Mouse (Mus musculus) megakaryocyte, adult 5-6 weeks (primary cell): Measurements from ENCODE around the gene Dock11. TPM values are rescaled to one million over a fixed set of nuclear protein-coding genes. Genes with fewer than 3 reads are reported as not detected.

ENCODE experiments used
- ATAC-seq: 2 replicates; pipeline ENCODE4 v1.8.0; 2016; ENCODE audit warnings: mild to moderate bottlenecking, inconsistent platforms; ENCODE audit not compliant: poor library complexity, severe bottlenecking
- total RNA-seq, 2 experiments: library from RNA; stranded (forward) in 1 of 2; stranded (reverse) in 1 of 2; fragments of 153-499, 151-499 nt in 1 of 2; fragments of 221-1000, 200-1000 nt in 1 of 2; gene quantifications; 2 replicates each; pipeline versions ENCODE4 v1.2.3 to v1.2.4; 2015 to 2017

The Dock11 gene
- 161 and 164 TPM in 2 replicates for total RNA-seq (2015)
- total RNA-seq (2017), result 155 and 169 TPM in 2 replicates

DNA sequence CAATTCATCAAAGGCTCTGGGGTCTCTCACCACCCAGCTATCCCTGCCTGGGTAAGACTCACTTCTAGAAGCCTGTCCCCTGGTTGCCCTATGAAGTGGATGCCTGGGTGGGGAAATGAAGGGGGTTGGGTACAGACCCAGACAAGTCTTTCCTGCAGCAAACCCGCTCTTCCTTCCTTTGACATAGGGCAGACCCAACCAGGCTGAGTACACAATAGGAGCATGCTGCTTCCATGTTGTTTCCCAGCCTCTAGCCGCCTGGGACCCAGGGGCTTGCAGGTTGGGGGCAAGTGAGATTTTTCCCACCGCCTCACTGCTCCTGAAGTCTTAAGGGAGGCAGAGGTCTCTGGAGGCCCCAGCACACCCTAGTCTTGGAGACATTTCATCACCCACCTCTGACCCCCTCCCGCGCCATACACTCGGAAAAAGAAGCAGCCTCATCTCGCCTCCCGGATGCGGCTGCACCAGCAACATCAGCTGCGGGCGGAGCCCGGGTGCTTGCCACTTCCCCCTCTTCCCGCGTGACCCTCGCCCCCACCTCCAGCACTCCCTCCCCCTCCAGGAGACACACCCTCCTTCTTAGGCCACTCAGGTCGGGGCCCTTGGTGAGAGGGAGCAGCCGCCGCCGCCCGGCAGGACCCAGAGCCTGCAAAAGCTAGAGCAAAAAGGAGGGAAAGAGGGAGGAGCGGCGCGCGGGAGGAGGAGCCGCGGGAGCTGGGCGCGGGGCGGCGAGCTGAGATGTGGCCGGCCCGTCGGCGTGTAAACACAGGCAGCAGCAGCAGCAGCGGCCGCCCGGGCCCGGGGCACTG, at the start of gene Dock11:
TSS of gene Dock11 (plus strand) at position 746 of the 809 bp plus-strand sequence.
- peak; percentile 95 for ATAC-seq

DNA sequence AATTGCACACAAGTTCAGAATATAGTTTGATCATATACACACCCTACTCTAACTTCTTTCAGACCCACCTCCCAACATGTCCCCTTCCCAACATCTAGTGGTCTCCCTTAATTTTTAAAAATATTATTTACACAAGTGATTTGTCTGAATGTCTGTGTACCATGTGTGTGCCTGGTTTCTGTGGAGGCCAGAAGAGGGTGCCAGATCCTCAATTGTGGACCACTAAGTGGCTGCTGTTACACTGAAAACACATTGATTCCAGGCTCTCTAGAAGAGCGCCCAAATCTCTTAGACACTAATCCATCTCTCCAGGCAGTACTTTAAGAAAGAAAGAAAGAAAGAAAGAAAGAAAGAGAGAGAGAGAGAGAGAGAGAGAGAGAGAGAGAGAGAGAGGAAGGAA, 8.9 kb upstream of the Dock11 start:
- no peak for ATAC-seq

DNA sequence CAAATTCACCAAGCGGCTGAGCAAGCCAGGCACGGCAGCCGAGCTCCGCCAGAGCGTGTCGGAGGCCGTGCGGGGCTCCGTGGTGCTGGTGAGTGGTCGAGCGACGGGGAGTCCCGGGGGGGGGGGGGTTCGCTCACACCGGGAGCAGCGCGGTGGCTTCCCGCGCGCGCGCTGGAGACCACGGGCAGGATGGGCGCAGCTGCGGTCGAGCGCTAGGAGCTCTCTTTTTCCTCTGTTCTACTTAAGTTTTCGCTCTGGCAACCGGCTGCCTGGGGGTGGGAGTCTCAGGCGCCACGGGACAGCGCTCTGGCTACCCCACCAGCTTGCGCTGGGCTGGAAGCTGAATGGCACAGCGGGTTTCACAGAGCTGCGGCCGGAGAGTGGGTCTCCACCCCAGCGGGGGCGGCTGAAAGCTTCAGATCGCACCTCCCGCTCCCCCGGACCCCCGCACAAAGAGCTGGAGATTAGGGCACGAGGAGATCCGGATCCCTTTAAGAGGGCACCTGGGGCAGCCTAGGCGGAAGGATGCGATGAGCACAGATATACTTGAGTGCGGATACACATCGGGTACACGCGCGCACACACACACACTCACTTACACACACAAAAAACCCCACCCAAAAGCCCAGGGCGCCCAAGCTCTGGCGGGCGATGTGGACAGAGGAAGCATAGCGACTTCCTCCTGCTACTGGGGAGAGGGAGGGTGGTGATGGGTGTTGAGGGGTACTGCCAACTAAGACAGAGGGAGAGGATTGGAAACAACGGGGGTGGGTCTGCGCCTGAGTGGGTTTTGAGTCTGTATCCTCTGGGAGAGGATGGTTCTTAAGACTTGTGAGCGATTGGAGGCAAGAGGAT, 540 bp downstream of the Dock11 start:
- ATAC-seq, result peak; percentile 72

DNA sequence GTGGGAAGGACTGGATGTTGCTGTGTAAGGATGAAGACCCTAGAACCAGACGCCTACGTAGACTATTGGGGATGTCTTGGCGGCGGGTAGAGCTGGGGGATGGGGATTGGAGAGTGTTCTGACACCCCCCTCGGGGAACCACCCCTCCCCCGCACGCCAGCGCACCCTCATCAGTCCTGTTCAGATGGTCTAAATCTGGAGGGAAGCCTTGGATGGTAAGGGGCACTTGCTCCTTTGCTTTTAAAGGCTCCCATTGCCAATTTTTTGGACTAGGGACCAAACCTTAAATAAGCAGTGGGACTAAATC, 1.1 kb downstream of the Dock11 start:
- ATAC-seq, result no peak

DNA sequence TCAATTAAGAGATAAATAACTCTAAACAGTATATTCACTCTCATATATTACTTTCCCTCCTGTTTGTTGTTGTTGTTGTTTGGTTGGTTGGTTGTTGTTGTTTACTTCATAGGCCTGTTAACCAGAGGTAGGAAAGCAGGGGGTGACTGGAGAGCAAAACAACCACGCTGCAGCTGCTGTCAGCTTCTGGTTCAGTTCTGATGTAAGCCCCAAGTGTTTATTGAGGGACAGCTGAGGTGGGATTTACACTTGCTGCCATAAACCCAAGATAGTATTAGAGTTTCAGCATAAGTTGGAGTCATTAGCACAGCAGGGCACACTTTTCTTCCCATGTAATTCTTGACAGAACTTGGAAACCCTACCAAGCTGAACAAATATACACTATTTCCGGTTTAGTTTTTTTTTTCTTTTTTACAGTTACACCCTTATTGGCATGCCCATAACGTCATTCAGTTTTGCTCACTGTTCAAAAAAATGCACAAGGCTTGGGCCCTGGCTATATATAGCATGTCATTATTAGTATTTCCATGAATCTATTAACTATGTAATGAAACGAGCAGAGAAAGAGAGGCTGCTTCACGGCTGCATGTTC, 3.0 kb downstream of the Dock11 start:
- no peak for ATAC-seq

DNA sequence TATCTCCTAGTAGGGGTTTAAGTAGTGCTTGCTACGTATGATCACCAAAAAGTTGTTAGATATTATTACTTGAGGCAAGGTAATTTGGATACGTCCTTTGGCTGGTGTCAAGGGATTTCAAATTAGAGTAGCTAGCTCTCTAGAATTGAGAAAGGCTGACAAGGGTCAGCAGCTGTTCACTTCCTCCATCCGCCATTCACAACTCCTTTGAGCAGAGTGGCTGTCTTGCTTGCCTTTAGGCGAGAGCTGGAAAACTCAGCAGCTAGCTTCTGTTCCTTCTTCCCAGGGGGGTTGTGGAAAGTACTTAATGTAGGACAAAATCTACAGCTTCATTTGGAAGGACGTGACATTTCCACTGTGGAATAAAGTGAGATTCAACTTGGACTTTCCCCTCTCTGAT, 3.7 kb downstream of the Dock11 start:
- ATAC-seq, result no peak

DNA sequence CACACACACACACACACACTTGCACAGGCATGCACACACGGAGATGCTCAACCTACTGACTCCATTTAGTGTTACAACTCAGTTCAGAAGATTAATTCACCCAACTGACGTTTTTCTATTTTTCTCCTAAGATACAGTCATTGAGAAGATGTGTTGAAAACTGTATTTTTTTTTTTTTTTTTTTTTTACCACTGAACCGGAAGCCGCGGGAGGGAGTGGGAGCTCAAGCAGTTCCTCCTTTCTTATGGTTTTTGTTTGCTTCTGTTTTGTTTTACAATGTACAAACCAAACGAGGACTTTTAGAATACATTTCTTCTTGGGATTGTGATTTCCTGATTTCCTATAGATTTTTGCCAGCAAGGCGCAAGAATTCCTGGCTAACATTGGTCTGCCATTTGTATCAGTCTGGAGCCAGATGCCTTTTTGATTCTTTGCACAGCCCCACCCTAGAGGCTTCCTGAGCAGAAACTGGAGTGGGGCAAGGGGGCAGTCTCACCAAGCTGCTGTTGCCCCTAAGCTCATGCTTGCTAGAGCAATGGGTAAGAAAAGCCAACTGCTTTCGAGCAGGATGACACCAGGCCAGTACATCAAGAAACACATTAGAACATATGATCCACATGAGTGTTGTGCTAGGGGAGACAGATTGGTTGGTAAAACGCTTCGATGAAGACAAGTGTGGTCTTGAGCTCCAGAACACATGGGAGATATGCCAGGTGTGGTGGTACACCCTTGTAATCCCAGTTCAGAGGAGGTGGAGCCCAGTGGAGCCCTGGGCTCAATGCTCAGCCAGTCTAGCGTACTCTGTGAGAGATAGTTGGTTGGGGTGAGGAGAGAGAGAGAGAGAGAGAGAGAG, 9.2 kb downstream of the Dock11 start:
- ATAC-seq, result peak; percentile 78

DNA sequence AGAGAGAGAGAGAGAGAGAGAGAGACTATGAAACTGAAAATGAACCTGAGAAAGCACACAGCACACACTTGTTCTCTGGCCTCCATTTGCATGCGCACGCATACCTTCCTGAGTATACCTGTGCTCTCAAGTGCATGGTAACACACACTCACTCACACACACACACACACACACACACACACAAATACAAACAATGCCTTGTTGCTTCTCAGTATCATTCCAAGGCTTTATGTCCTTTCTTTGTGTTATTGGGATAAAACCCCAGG, 9.8 kb downstream of the Dock11 start:
- no peak for ATAC-seq

DNA sequence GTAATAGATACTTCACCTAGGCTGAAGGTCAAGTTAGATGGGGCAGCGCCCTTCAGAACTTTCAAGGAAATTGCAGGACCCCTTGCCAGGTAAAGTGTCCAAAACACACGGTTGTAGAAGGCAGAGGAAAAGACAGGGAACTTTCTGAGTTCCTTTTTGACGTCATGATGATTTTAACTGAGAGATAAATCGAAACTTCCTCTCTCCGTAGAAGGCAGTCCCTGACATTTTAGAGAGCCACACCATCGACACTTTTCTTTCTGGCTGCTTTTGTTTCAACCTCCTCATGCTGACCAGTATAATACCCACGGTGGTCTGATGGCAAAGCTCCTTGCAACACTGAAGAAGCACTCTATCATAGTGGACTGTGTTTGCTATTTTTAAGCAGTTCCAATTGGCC, 15.7 kb downstream of the Dock11 start:
- ATAC-seq, result peak; percentile 51; the same call in 1 of the 2 replicates

DNA sequence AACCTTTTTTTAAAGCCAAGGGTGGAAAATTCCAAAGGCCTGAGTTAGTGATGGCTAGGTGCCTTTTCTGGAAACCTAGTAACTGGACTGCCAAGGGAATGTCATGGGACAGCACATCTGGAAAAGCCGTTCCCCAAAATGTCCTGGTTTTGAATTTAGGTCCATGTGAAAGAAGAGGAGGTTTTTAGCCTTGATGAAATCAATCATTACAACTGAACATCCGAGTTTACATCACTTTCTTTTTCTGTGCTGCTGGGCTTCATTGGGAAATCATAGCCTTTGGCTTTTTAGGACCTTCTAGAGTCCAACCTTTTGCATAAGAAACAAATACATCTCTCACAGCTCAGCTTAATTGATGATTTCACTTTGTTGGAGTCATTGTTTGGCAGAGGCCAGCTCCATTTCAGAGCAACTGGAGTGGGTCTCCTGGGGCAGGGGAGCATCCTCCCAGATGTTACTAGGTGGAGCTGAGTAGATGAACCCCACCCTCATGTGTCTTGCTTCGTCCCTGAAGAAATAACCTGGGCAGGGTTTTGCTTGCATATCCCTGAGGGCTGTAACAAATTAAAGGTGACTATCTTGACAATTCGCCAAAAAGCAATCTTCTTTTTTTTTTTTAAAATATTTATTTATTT, 18.2 kb downstream of the Dock11 start:
- ATAC-seq, result no peak

DNA sequence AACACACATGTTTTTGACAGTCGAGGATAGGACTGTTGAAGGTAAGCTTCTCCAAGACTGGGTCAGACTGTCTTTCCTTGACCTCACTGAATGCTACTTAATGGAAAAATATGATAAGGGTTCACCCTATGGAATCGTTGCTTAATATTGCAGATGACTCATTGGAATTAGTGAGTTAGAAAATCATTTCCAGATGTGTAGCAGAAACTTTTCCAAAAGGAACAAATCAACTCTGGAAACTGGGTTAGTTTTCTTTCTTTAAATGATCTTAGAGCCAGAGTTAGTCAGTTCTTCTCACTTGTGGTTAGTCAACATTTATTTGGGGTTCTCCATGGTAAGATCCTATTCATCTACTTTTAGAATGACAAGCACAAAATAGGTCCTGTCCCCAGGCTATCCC, 30.9 kb downstream of the Dock11 start:
- no peak for ATAC-seq

DNA sequence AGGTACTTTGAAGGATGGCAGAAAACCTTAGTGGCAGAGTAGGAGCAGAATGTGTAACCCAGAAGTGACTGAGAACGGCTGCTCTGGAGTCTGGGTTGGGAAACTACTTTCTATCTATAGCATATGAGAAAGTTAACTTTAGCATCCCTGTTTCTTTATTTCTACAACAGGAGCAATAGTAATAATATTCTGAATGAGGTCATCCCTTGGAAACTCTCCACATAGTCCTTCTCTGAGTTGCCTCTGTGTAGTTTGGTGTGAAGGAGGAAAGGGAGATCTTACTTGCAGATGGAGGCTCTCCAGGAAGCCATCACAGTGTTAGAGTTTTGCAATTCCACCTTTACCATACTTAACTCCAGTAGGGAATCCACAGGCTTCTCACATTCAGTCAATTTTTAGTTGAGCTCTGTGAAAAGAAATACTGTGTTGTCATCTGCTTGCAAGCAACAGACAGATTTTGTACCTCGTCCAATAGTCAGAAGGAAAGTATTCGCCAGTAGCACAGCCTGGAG, 31.5 kb downstream of the Dock11 start:
- ATAC-seq, result no peak

DNA sequence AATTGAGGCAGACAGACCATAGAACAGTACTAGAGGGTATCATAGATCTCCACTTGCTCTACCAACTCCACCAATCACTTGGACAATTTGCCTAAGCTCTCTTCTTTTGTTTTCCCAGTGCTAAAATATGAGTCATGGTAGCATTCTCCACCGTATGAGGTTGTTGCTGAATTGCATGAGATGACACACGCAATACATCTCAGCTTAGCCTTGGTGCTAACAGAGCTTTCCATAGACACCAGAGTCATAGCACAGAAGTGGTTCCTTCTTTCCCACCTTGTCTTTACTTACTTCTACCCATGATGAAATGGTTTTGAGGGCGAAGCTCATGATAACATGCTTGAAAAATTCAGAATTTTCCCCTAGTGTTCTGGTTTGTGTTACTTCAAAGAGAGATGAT, 33.3 kb downstream of the Dock11 start:
- no peak for ATAC-seq

DNA sequence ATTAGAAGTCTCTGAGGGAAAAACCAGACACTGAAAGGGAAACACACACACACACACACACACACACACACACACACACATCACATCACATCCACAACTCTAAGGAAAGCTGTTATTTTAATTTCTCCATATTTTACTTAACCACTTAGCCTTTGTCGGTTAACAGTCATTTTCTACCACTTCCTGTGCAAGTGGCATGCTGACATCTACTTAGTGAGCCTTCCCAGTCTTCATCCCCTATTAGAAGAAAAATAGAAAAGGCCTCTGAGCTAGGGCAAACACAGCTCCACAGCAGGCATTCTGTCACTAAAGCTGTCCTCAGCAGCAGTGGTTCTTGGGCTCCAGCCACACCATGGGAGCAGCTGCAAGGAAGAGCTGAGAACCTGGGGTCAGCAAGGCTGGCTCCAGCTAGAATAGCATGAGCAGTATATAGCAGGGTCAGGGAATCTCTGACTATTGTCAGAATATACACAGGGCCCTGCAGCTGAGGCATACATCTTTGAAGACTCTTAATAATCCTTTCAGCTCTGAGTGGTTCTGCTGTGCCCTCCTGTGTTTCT, 36.2 kb downstream of the Dock11 start:
- no peak for ATAC-seq

DNA sequence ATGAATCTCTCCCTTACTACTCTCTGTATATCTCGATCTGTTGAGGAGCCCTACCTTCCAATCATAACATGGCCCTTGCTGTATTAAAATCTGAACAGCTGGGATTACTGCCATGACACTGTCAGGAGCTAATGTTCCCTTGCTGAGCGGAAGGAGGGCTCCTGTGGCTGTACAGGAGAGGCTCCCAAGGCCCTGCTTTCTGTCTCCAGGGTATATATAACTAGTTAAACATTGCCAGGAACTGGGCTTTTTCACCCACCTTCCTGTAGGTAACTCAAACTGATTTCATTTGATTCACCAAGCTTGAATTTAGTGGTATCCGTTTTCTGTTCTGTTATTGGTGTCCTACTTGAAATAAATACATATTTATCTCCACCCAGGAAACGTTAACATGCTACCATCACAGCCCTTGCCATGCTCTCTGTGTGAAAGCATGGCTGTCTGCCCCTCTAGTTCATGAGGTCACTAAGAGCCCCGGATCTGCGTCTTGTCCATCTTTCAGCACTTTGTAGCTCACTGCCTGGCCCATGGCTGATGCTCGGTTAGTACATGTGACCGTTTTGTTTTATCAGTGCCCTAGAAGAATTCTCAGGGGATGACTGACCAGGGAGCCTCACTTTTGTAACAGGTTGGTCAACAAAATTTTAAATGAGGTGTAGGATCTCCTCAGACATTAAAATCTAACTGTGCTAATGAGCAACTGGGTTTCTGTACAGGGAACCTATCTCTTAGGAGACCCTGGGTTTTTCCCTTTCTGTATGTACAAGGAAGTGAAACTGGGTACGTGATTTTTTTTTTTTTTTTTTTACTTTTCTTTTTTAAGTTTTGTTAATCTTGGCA, 41.7 kb downstream of the Dock11 start:
- ATAC-seq, result peak; percentile 38; the same call in 1 of the 2 replicates

DNA sequence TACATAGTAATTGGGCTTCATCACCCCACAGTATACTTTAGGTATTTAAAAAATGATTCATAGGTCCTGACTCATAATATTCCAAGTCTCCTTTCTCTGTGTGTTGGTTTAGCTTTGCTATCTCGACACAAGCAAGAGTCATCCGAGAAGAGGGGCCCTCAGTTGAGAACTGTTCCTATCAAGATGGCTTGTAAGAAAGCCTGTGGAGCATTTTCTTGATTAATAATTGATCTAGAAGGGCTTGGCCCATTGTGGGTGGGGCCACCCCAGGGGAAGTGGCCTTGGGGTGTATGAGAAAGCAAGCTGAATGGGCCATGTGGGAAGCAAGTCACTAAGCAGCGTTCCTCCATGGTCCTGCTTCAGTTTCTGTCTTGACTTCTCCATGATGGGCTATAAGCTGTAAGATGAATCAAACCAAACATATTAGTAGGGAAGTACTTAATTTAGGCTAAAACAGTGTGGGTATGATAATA, 42.3 kb downstream of the Dock11 start:
- peak; percentile 60 for ATAC-seq

DNA sequence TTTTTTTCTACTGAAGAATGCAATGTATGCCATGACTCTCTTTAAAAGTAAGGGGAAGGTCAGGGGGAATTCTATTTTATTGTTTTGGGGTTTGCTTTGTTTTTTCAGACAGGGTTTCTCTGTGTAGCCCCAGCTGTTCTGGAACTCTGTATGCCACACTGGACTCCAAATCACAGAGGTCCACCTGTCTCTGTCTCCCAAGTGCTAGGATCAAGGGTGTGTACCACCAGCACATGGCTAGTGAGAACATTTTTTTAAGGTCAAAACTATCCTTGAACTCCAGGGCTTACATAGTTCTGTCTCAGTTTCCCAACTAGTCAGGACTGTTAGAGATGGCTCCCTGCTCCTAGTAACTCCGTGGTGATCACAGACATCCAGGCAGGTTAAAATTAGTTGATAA, 43.3 kb downstream of the Dock11 start:
- ATAC-seq, result no peak

DNA sequence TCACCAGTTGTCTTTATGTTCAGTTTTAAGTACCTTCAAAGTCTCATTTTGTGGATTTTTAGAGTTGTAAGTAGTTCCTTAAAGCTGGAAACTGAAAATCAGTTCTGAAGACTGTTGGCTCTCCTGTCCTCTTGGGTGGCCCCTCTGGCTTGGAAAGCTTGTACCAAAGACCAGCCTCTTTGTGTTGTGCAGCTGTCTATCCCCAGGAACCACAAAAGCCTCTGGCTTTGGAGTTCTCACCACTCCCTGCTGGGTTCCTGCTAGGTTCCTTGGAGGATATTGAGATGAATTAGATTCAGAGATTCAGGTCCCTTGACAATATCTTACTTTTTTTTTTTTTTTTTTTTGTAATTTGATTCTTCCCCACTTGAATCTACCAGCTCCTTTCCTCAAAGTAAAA, 44.3 kb downstream of the Dock11 start:
- no peak for ATAC-seq

DNA sequence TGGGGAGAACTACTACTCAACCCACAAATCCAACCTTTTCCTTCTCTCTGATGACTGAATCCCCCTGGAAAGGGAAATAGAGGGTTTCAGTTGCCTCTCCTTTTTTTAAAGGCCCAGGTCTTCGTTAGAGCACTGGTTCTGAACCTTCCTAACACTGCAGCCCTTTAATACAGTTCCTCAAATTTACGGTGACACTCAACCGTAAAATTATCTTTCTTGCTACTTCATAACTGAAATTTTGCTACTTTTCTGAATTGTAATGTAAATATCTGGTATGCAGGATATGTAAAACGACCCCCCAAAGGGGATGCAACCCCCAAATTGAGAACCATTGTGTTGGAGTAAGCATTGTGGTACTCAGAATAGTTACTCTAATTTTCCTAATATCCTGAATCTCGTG, 49.5 kb downstream of the Dock11 start:
- ATAC-seq, result no peak
